Mouse (Mus musculus) myocyte (in vitro differentiated cells): ENCODE data around the gene Ak1.

Experiments used
- CEBPB ChIP-seq: IDR thresholded peaks from 2 replicates; pipeline ENCODE4 v1.6.1; 2011; ENCODE audit warnings: mild to moderate bottlenecking, moderate library complexity; ENCODE audit not compliant: poor library complexity, insufficient read depth, severe bottlenecking
- MAX ChIP-seq: IDR thresholded peaks from one replicate; pipeline ENCODE4 v1.6.1; 2011; ENCODE audit warnings: low read depth, mild to moderate bottlenecking, control low read depth

- TF ChIP-seq MAX (no peak), CEBPB (no peak)
These were observed 15.1 kb downstream of the Ak1 start for GRCm38 (mm10) chr2:32636617-32637016.
